Mouse (Mus musculus): ENCODE data around the gene Kif16b. TPM values are rescaled to one million over a fixed set of nuclear protein-coding genes. Genes with fewer than 3 reads are reported as not detected.

Gene Kif16b
- polyA plus RNA-seq, 1 experiment from 2014 or later: 8.0 TPM

- no peak for DNase-seq (ENCODE audit: low spot score)
- Histone ChIP-seq H3K36me3 (ENCODE audit: control insufficient read depth, insufficient read depth, low read length) (no peaks in the 10 kb centered on the region), H3K4me3 (ENCODE audit: low read depth, low read length) (no peak overlapping the region), H3K27me3 (ENCODE audit: control insufficient read depth, insufficient read depth, low read length) (no peaks in the 10 kb centered on the region), H3K9ac (ENCODE audit: low read length) (no peak overlapping the region), H3K9me3 (ENCODE audit: control insufficient read depth, low read length) (no peaks in the 10 kb centered on the region), H3K27ac (replicated peaks) (no peak overlapping the region), H3K4me2 (replicated peaks; ENCODE audit: low read depth) (no peak overlapping the region), H3K4me1 (replicated peaks; ENCODE audit: control insufficient read depth, insufficient read depth) (no peaks in the 10 kb centered on the region)
- no peak for ATAC-seq (ENCODE audit: low FRiP score, low TSS enrichment)
- TF ChIP-seq CTCF (IDR thresholded peaks at IDR 0.05; ENCODE audit: low read depth) (no peak), EP300 (optimal IDR thresholded peaks at IDR 0.05) (no peak)
- WGBS: 96% methylated on average over 2 of the region's 2 CpGs
These were observed 211.8 kb downstream of the Kif16b start for GRCm38 (mm10) chr2:142689496-142689895.

DNA sequence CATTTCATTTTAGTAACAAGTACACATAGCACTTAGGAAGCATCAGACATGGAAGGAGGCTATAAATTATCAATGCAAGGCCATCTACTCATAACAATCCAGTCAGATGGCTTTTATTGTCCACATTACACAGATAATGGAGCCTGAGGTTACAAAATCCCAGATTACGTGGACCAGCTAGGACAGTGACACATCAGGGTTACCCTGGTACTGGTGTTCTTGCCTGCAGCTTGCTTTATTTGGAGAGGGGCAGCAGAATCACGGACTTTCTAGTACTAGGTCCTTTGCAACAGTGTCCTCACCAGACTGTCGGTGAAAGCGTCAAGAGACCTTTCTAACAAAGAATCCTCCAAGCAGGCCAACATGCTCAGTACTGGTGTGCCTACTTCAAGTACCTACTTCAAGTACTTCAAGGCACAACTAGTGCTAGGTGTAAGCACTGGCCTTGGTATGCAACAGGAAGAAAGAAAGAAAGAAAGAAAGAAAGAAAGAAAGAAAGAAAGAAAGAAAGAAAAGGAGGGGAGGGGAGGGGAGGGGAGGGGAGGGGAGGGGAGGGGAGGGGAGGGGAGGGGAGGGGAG lies 213.3 kb downstream of the Kif16b start:
- Histone ChIP-seq H3K4me1 (replicated peaks; ENCODE audit: control insufficient read depth, insufficient read depth) (no peaks in the 10 kb centered on the region), H3K4me2 (replicated peaks; ENCODE audit: low read depth) (no peak overlapping the region), H3K27me3 (ENCODE audit: control insufficient read depth, insufficient read depth, low read length) (no peaks in the 10 kb centered on the region), H3K4me3 (ENCODE audit: low read depth, low read length) (no peak overlapping the region), H3K27ac (replicated peaks) (no peak overlapping the region), H3K9ac (ENCODE audit: low read length) (no peak overlapping the region), H3K9me3 (ENCODE audit: control insufficient read depth, low read length) (no peaks in the 10 kb centered on the region), H3K36me3 (ENCODE audit: control insufficient read depth, insufficient read depth, low read length) (no peaks in the 10 kb centered on the region)
- DNase-seq (ENCODE audit: low spot score) (no peak), ATAC-seq (ENCODE audit: low FRiP score, low TSS enrichment) (no peak)
- WGBS: 89% methylated on average over 4 of the region's 4 CpGs
- TF ChIP-seq EP300 (optimal IDR thresholded peaks at IDR 0.05) (no peak), CTCF (IDR thresholded peaks at IDR 0.05; ENCODE audit: low read depth) (no peak)

DNA sequence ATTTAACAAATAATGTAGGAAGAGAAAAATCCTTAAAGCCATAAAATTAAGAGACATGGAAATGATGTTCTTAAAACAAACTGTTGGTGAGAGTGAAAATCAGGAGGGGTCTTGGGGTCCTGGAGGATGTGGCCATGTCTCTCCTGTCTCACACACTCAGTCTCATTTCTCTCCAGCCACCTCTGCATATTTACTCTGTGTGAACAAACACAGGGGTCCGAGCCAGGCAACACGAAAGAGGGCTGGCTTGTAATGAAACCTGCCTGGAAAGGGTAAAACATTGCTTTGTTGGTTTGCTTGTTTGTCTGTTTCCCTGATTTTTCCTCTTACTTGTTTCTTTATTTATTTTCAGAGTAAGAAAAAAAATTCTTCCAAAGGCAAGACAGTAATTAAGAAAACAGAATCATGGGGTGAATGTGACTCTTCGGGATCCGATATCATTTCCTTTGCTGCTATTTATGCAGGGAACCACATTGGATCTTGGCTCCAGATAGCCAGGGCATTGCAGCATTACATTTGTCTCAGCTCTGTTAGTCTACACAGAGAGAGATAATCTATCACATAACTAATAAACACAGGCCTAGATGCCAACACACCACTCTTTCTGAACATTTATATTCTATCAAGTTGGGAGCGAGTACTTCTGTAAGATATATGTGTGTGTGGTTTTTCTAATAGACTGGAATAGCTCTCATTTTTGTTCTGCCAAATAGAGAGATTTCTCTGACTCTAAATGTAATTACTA lies 218.2 kb downstream of the Kif16b start:
- H3K4me1 ChIP-seq (replicated peaks; ENCODE audit: control insufficient read depth, insufficient read depth): no peaks in the 10 kb centered on the region
- TF ChIP-seq CTCF (IDR thresholded peaks at IDR 0.05; ENCODE audit: low read depth) (no peak), EP300 (optimal IDR thresholded peaks at IDR 0.05) (no peak)
- 67% methylated on average over 5 of the region's 5 CpGs for WGBS
- H3K27me3 ChIP-seq (ENCODE audit: control insufficient read depth, insufficient read depth, low read length): no peaks in the 10 kb centered on the region
- H3K4me2 ChIP-seq (replicated peaks; ENCODE audit: low read depth): no peak overlapping the region
- no peak for DNase-seq (ENCODE audit: low spot score)
- no peaks in the 10 kb centered on the region for H3K9me3 ChIP-seq (ENCODE audit: control insufficient read depth, low read length)
- no peak overlapping the region for H3K4me3 ChIP-seq (ENCODE audit: low read depth, low read length)
- ATAC-seq (ENCODE audit: low FRiP score, low TSS enrichment): no peak
- no peak overlapping the region for H3K9ac ChIP-seq (ENCODE audit: low read length)
- no peak overlapping the region for H3K27ac ChIP-seq (replicated peaks)
- H3K36me3 ChIP-seq (ENCODE audit: control insufficient read depth, insufficient read depth, low read length): no peaks in the 10 kb centered on the region

DNA sequence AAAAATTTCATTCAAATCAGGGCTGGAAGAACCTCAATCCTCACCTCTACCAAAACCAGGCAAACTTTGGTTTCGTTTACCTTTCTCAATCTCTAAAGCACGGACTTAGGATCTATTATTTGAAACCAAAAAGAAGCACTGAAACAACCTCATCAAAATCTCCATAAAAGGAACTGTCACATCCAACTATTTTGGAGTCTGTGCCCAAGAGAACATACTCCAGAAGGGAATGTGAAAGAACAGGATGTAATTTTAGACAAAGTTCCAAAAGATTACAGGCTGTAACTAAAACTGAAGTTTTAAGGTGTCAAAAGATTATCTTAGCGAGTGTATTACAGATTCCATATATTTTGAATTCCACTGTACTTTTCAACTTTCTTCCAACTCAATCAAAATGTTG lies 232.9 kb downstream of the Kif16b start:
- Histone ChIP-seq H3K27me3 (ENCODE audit: control insufficient read depth, insufficient read depth, low read length) (no peaks in the 10 kb centered on the region), H3K36me3 (ENCODE audit: control insufficient read depth, insufficient read depth, low read length) (no peaks in the 10 kb centered on the region), H3K4me1 (replicated peaks; ENCODE audit: control insufficient read depth, insufficient read depth) (no peaks in the 10 kb centered on the region), H3K4me3 (ENCODE audit: low read depth, low read length) (no peak overlapping the region), H3K4me2 (replicated peaks; ENCODE audit: low read depth) (no peak overlapping the region), H3K9ac (ENCODE audit: low read length) (no peak overlapping the region), H3K9me3 (ENCODE audit: control insufficient read depth, low read length) (no peaks in the 10 kb centered on the region), H3K27ac (replicated peaks) (no peak overlapping the region)
- TF ChIP-seq EP300 (optimal IDR thresholded peaks at IDR 0.05) (no peak), CTCF (IDR thresholded peaks at IDR 0.05; ENCODE audit: low read depth) (no peak)
- ATAC-seq (ENCODE audit: low FRiP score, low TSS enrichment): no peak
- DNase-seq (ENCODE audit: low spot score): no peak
- WGBS: 74% methylated on average over 3 of the region's 3 CpGs

GRCm38 (mm10) chr2:142651591-142651990 lies 249.7 kb downstream of the Kif16b start:
- TF ChIP-seq EP300 (optimal IDR thresholded peaks at IDR 0.05): no peak
- no peak for TF ChIP-seq CTCF (IDR thresholded peaks at IDR 0.05; ENCODE audit: low read depth)
- no peak overlapping the region for H3K27ac ChIP-seq (replicated peaks)
- H3K27me3 ChIP-seq (ENCODE audit: control insufficient read depth, insufficient read depth, low read length): no peaks in the 10 kb centered on the region
- no peak overlapping the region for H3K4me2 ChIP-seq (replicated peaks; ENCODE audit: low read depth)
- no peak overlapping the region for H3K4me3 ChIP-seq (ENCODE audit: low read depth, low read length)
- 50% methylated on average over 7 of the region's 7 CpGs for WGBS
- ATAC-seq (ENCODE audit: low FRiP score, low TSS enrichment): no peak
- no peaks in the 10 kb centered on the region for H3K4me1 ChIP-seq (replicated peaks; ENCODE audit: control insufficient read depth, insufficient read depth)
- H3K9me3 ChIP-seq (ENCODE audit: control insufficient read depth, low read length): no peaks in the 10 kb centered on the region
- no peak overlapping the region for H3K9ac ChIP-seq (ENCODE audit: low read length)
- no peaks in the 10 kb centered on the region for H3K36me3 ChIP-seq (ENCODE audit: control insufficient read depth, insufficient read depth, low read length)
- DNase-seq (ENCODE audit: low spot score): no peak

GRCm38 (mm10) chr2:142648023-142648453 lies 253.3 kb downstream of the Kif16b start:
- H3K4me2 ChIP-seq (replicated peaks; ENCODE audit: low read depth): no peak overlapping the region
- TF ChIP-seq CTCF (IDR thresholded peaks at IDR 0.05; ENCODE audit: low read depth): no peak
- no peak for TF ChIP-seq EP300 (optimal IDR thresholded peaks at IDR 0.05)
- no peaks in the 10 kb centered on the region for H3K27me3 ChIP-seq (ENCODE audit: control insufficient read depth, insufficient read depth, low read length)
- WGBS: 90% methylated on average over 8 of the region's 8 CpGs
- H3K4me3 ChIP-seq (ENCODE audit: low read depth, low read length): no peak overlapping the region
- no peaks in the 10 kb centered on the region for H3K4me1 ChIP-seq (replicated peaks; ENCODE audit: control insufficient read depth, insufficient read depth)
- no peak for ATAC-seq (ENCODE audit: low FRiP score, low TSS enrichment)
- DNase-seq (ENCODE audit: low spot score): no peak
- no peaks in the 10 kb centered on the region for H3K9me3 ChIP-seq (ENCODE audit: control insufficient read depth, low read length)
- no peaks in the 10 kb centered on the region for H3K36me3 ChIP-seq (ENCODE audit: control insufficient read depth, insufficient read depth, low read length)
- no peak overlapping the region for H3K27ac ChIP-seq (replicated peaks)
- H3K9ac ChIP-seq (ENCODE audit: low read length): no peak overlapping the region
